Comparison of ENCODE assay signal across 8 mouse cellular contexts in the genomic region with DNA sequence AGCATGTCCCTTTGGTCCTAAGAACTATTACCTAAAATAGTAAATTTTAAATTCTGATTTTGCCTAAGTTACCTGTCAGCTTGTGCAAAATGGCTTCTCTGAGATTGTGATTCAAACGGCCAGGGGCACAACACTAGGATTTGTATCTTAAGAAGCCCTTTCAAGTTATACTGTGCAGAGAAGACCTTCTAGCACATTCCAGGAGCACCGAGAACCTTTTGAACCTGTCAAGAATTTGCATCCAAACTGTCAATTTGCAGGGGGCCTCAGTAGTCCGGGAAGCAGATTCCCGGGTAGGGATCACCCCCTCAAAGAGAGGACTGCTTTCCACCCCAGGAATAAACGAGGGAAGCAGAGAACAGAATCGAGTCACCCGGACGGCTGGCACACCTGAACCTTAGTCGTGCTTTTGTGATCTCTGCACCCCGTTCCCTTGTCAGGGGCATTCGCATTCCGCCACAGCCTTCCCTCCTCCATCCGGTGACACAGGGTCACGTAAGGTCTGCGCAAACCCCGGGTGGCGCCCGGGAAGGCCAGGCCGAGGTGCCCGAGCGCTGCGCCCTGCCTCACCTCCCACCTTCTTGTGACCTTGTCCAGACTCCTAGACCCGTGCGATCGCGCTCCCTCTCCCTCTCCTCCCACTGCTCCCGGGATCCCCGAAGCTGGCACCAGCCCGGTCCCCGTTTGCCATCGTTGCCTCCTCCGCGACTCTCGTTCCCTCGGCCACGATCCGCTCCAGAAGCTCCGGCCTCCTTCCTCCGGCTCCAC. TPM values are rescaled to one million over a fixed set of nuclear protein-coding genes. Genes with fewer than 3 reads are reported as not detected.
A peak's percentile ranks its signal among the peaks of the same experiment; 100 is the strongest.
DNase-seq lines count a peak whose midpoint lies in the region; ATAC-seq and TF ChIP-seq lines count a peak whose summit lies in the region.

No protein-coding gene starts in this region.

- H3K79me2 ChIP-seq in macrophage (ENCODE audit: inconsistent target): peaks cover 42% of the 10 kb centered on the region

- H3K27me3 ChIP-seq in G1E (ENCODE audit: insufficient read depth, low read length): no peaks in the 10 kb centered on the region
- no peaks in the 10 kb centered on the region for H3K27me3 ChIP-seq in intestine, postnatal 0 days (replicated peaks; ENCODE audit: control insufficient read depth, insufficient read depth, low read length)
- no peaks in the 10 kb centered on the region for H3K27me3 ChIP-seq in testis, adult 2 months (ENCODE audit: control insufficient read depth, insufficient read depth, low read length)

- peak overlapping the region; percentile 97 for H3K4me3 ChIP-seq in G1E (ENCODE audit: low read depth, low read length)
- peak overlapping the region; percentile 65 for H3K4me3 ChIP-seq in embryonic fibroblast, embryonic 13.5 days (ENCODE audit: insufficient read depth, low read length)
- H3K4me3 ChIP-seq in intestine, postnatal 0 days (ENCODE audit: low read depth, low read length): peak overlapping the region; percentile 89
- H3K4me3 ChIP-seq in macrophage (ENCODE audit: inconsistent target): peak overlapping the region; percentile 60
- H3K4me3 ChIP-seq in testis, adult 2 months (ENCODE audit: control insufficient read depth, low read depth, low read length): peak overlapping the region; percentile 96

- H3K9ac ChIP-seq in intestine, postnatal 0 days (ENCODE audit: low read depth, low read length): peak overlapping the region; percentile 86

- TF ChIP-seq POLR2A in embryonic fibroblast, embryonic 13.5 days (IDR thresholded peaks at IDR 0.05; ENCODE audit: low read depth, low read length): no peak
- TF ChIP-seq POLR2A in testis, adult 2 months (IDR thresholded peaks at IDR 0.05; ENCODE audit: control insufficient read depth, low read depth, low read length): no peak

- peak overlapping the region; percentile 89 for H3K4me2 ChIP-seq in intestine, postnatal 0 days (replicated peaks; ENCODE audit: low read depth)

- ATAC-seq in G1E (ENCODE audit: extremely low read depth, insufficient number of reproducible peaks, low FRiP score, poor library complexity, severe bottlenecking): no peak
- ATAC-seq in intestine, postnatal 0 days: peak; percentile 28

- peaks cover 53% of the 10 kb centered on the region for H3K36me3 ChIP-seq in G1E (replicated peaks)
- H3K36me3 ChIP-seq in intestine, postnatal 0 days (ENCODE audit: control insufficient read depth, insufficient read depth): peaks cover 4% of the 10 kb centered on the region; the same call in 1 of the 2 replicates
- no peaks in the 10 kb centered on the region for H3K36me3 ChIP-seq in macrophage (ENCODE audit: inconsistent target)
- H3K36me3 ChIP-seq in testis, adult 2 months (ENCODE audit: control insufficient read depth, insufficient read depth, low read length): no peaks in the 10 kb centered on the region; the same call in 1 of the 2 replicates

- peak; percentile 58 for DNase-seq in kidney, adult 11 months
- DNase-seq in kidney, postnatal 10 days: no peak
- no peak for DNase-seq in G1E (ENCODE audit: low spot score)
- DNase-seq in right cerebral cortex, adult 18-20 months: no peak

- peaks cover 56% of the 10 kb centered on the region for H3K4me1 ChIP-seq in G1E (ENCODE audit: insufficient read depth, low read depth, low read length)
- H3K4me1 ChIP-seq in embryonic fibroblast, embryonic 13.5 days (ENCODE audit: control insufficient read depth, insufficient read depth, low read length): no peaks in the 10 kb centered on the region
- no peaks in the 10 kb centered on the region for H3K4me1 ChIP-seq in intestine, postnatal 0 days (replicated peaks; ENCODE audit: control insufficient read depth, insufficient read depth, low read length)
- H3K4me1 ChIP-seq in testis, adult 2 months (ENCODE audit: control insufficient read depth, insufficient read depth, low read length): no peaks in the 10 kb centered on the region; the same call in none of the 2 replicates

- no peaks in the 10 kb centered on the region for H3K9me3 ChIP-seq in G1E (replicated peaks)
- no peaks in the 10 kb centered on the region for H3K9me3 ChIP-seq in intestine, postnatal 0 days (ENCODE audit: control insufficient read depth)

- no peak overlapping the region for H3K27ac ChIP-seq in embryonic fibroblast, embryonic 13.5 days (ENCODE audit: insufficient read depth, low read length)
- H3K27ac ChIP-seq in intestine, postnatal 0 days (ENCODE audit: low read depth, low read length): peak overlapping the region; percentile 98
- H3K27ac ChIP-seq in macrophage: peak overlapping the region; percentile 39; the same call in 1 of the 2 replicates
- H3K27ac ChIP-seq in testis, adult 2 months (ENCODE audit: control insufficient read depth, insufficient read depth, low read depth, low read length): peak overlapping the region; percentile 91

- no peak for TF ChIP-seq CTCF in G1E (IDR thresholded peaks at IDR 0.05; ENCODE audit: low read depth, low read length)
- no peak for TF ChIP-seq CTCF in embryonic fibroblast, embryonic 13.5 days (IDR thresholded peaks at IDR 0.05; ENCODE audit: borderline replicate concordance, insufficient read depth, low read length)
- no peak for TF ChIP-seq CTCF in intestine, postnatal 0 days (IDR thresholded peaks at IDR 0.05; ENCODE audit: low read depth)
- no peak for TF ChIP-seq CTCF in testis, adult 2 months (IDR thresholded peaks at IDR 0.05; ENCODE audit: control insufficient read depth, insufficient read depth, insufficient replicate concordance, low read depth, low read length)

- 1% methylated on average over 39 of the region's 39 CpGs for WGBS in intestine, postnatal 0 days
- WGBS in macrophage (ENCODE audit: missing documents): 2% methylated on average over 38 of the region's 39 CpGs

RNA-seq across cellular contexts. Expression of gene Higd1a, which starts 1.3 kb away (rescaled TPM):
- total RNA-seq in G1E (2014; fragmentation: Nextera tagmentation): 45.8 and 54.5 TPM in 2 replicates
- total RNA-seq in G1E (2017): 114 and 136 TPM in 2 replicates
- polyA plus RNA-seq in G1E (2012): 71.6 and 73.3 TPM in 2 replicates
- 96.1 and 101 TPM in 2 replicates for polyA plus RNA-seq in embryonic fibroblast, embryonic 13.5 days (2011; ENCODE audit: insufficient read length, low read depth, missing spikeins)
- polyA plus RNA-seq in intestine, postnatal 0 days (2015; fragmentation: Nextera tagmentation; extraction: Ambion mirVana): 162 and 186 TPM in 2 replicates
- total RNA-seq in macrophage (2018; cell fraction: chromatin; rRNA removed): 10 to 100 TPM in 13 of 26 experiments, 1 to 10 TPM in 13; 3.0 to 23.1 (median 9.7) TPM
- total RNA-seq in macrophage (2018; cell fraction: cytosol; rRNA removed): 10 to 100 TPM; 18.4 to 38.7 (median 30.3) TPM
- 10 to 100 TPM in 17 of 26 experiments, 1 to 10 TPM in 9; 6.4 to 21.6 (median 12.1) TPM for total RNA-seq in macrophage (2018; cell fraction: nucleus; rRNA removed)
- polyA plus RNA-seq in macrophage (2018): 6.1 to 25.5 TPM (median 16.7 TPM) in 3 replicates
- polyA plus RNA-seq in testis, adult 2 months (2012; rRNA removed): 42.4 and 43.9 TPM in 2 replicates

RNA-seq across cellular contexts. Expression of gene Ccdc13, which starts 17.6 kb away (rescaled TPM):
- total RNA-seq in G1E (2014; fragmentation: Nextera tagmentation) (not detected in 2 replicates), G1E (2017) (0.33 TPM in 1 of 2 replicates, not detected in the other)
- polyA plus RNA-seq in G1E (2012) (0.09 TPM in 1 of 2 replicates, not detected in the other), macrophage (2018) (not detected in 3 replicates)
- not detected in 2 replicates for polyA plus RNA-seq in embryonic fibroblast, embryonic 13.5 days (2011; ENCODE audit: insufficient read length, low read depth, missing spikeins)
- polyA plus RNA-seq in intestine, postnatal 0 days (2015; fragmentation: Nextera tagmentation; extraction: Ambion mirVana): 0.14 and 0.31 TPM in 2 replicates
- not detected for total RNA-seq in macrophage (2018; cell fraction: chromatin; rRNA removed)
- total RNA-seq in macrophage (2018; cell fraction: cytosol; rRNA removed): not detected
- under 1 TPM in 2 of 26 experiments, not detected in 24; 0.23 to 0.55 TPM for total RNA-seq in macrophage (2018; cell fraction: nucleus; rRNA removed)
- 109 and 125 TPM in 2 replicates for polyA plus RNA-seq in testis, adult 2 months (2012; rRNA removed)

RNA-seq across cellular contexts. Expression of gene Ackr2, which starts 41.3 kb away (rescaled TPM):
- total RNA-seq in G1E (2014; fragmentation: Nextera tagmentation) (not detected in 2 replicates), G1E (2017) (0.11 and 0.12 TPM in 2 replicates)
- polyA plus RNA-seq in G1E (2012) (not detected in 2 replicates), macrophage (2018) (not detected in 3 replicates)
- not detected in 2 replicates for polyA plus RNA-seq in embryonic fibroblast, embryonic 13.5 days (2011; ENCODE audit: insufficient read length, low read depth, missing spikeins)
- polyA plus RNA-seq in intestine, postnatal 0 days (2015; fragmentation: Nextera tagmentation; extraction: Ambion mirVana): 1.0 and 1.1 TPM in 2 replicates
- total RNA-seq in macrophage (2018; cell fraction: chromatin; rRNA removed): not detected
- not detected for total RNA-seq in macrophage (2018; cell fraction: cytosol; rRNA removed)
- total RNA-seq in macrophage (2018; cell fraction: nucleus; rRNA removed): under 1 TPM in 1 of 26 experiments, not detected in 25; 0.34 TPM
- polyA plus RNA-seq in testis, adult 2 months (2012; rRNA removed): 0.32 and 0.59 TPM in 2 replicates

RNA-seq across cellular contexts. Expression of gene Cyp8b1, which starts 59.3 kb away (rescaled TPM):
- total RNA-seq in G1E (2014; fragmentation: Nextera tagmentation) (not detected in 2 replicates), G1E (2017) (0.12 TPM in 1 of 2 replicates, not detected in the other)
- polyA plus RNA-seq in G1E (2012) (not detected in 2 replicates), macrophage (2018) (not detected in 3 replicates)
- polyA plus RNA-seq in embryonic fibroblast, embryonic 13.5 days (2011; ENCODE audit: insufficient read length, low read depth, missing spikeins): not detected in 2 replicates
- 2.1 and 3.3 TPM in 2 replicates for polyA plus RNA-seq in intestine, postnatal 0 days (2015; fragmentation: Nextera tagmentation; extraction: Ambion mirVana)
- not detected for total RNA-seq in macrophage (2018; cell fraction: chromatin; rRNA removed)
- total RNA-seq in macrophage (2018; cell fraction: cytosol; rRNA removed): not detected
- total RNA-seq in macrophage (2018; cell fraction: nucleus; rRNA removed): not detected
- not detected in 2 replicates for polyA plus RNA-seq in testis, adult 2 months (2012; rRNA removed)

Comparison
In these comparisons a context has a peak if more than half of its experiments do, and no peak if none do; other contexts are left out.
1. RNA of gene Ccdc13, which starts 17.6 kb away (polyA plus RNA-seq): 109 to 125 TPM in testis, adult 2 months; 0.14 to 0.31 TPM in intestine, postnatal 0 days, not detected in embryonic fibroblast, embryonic 13.5 days, 0.09 TPM in G1E and not detected in macrophage; every median in the first group is over 10 times any median in the second.
2. Peak in every context shown above with its lines, with median percentiles within 50 percentile points of each other: H3K4me3 ChIP-seq.